Mouse (Mus musculus): ENCODE results near the gene Slc10a2.
"Not testable (repeated sequence)": the region's sequence is repeated elsewhere in the genome, so short reads cannot be mapped to it uniquely, and the experiment has no call there.

Slc10a2 gene

DNA sequence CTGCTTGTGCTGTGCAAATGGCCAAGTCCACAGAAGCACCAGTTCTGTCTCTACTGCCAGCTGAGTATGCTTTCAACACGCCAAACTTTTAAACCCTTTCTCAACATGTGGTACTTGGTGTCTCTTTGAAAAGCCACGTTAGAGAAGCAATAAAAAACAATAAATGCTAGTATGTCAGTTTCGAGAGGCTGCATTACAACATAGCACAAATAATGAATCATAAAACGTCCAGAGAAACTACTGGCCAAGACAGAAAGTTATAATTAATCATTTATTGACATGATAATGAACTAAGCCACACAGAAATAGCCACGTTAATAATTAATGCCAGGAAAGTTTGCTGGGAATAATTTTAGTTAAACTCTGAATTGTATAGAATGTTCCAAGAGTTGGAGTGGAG is at the start of gene Slc10a2:
Gene Slc10a2, minus strand, starts transcription at position 166 of the 400 bp plus-strand sequence.
- no peak for DNase-seq (ENCODE audit: low spot score in 2 of 2)

- DNase-seq (ENCODE audit: low spot score in 2 of 2), result no peak
These were observed 24.2 kb upstream of the Slc10a2 start for GRCm38 (mm10) chr8:5129322-5129829.

GRCm38 (mm10) chr8:5106855-5107254 is 1.7 kb upstream of the Slc10a2 start:
- DNase-seq (ENCODE audit: low spot score in 2 of 2), result no peak

DNA sequence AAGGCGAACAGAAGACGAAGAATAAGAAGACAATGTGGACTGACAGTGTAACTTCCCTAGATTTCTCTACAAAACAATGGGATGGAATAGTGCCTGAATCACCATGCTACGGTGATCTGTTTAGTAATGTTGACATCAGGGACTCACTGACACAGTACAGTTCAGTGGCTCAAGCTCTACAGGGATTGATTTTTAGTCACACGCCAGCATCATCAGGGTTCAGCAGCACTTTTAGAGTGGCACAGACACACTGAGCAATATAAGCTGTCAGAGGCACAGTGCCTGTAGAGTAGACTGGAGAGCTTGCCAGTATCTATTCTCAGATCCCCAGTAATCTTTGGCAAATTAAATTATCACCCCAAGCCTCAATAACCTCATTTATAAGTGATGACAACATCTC is 9.8 kb downstream of the Slc10a2 start:
- no peak for DNase-seq (ENCODE audit: low spot score in 2 of 2)

GRCm38 (mm10) chr8:5093991-5094390 is 11.2 kb downstream of the Slc10a2 start:
- not testable (repeated sequence) for DNase-seq (ENCODE audit: low spot score in 2 of 2)

DNA sequence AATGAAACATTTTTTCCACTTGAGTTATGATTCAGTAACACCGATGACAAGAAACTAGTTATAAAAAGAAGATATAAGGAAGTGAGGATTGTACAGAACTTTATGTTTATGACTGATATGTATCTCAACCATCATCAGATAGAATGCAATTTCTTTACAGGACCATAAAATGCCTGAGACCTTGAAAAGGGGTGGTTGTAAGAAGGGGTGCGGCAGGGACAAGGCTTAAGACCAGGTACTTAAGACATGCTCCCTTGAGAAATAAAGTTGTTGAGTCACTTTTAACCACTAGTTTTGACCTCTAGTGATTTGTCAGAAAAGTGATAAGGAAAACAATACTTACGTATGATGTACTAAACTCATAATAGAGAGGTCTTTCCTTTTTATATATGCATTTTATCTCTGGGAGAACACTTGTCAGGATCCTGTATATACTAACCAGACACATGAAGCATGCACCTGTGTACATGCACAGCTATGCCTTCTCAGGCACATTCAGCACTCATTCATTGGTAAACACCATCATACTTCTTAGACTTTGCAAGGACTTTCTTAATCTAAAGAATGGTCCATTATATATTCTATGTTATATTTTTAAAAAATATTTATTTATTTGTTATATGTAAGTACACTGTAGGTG is 31.4 kb downstream of the Slc10a2 start:
- no peak for DNase-seq (ENCODE audit: low spot score in 2 of 2)

GRCm38 (mm10) chr8:5058888-5059287 is 46.3 kb downstream of the Slc10a2 start:
- no peak for DNase-seq (ENCODE audit: low spot score in 2 of 2)

DNA sequence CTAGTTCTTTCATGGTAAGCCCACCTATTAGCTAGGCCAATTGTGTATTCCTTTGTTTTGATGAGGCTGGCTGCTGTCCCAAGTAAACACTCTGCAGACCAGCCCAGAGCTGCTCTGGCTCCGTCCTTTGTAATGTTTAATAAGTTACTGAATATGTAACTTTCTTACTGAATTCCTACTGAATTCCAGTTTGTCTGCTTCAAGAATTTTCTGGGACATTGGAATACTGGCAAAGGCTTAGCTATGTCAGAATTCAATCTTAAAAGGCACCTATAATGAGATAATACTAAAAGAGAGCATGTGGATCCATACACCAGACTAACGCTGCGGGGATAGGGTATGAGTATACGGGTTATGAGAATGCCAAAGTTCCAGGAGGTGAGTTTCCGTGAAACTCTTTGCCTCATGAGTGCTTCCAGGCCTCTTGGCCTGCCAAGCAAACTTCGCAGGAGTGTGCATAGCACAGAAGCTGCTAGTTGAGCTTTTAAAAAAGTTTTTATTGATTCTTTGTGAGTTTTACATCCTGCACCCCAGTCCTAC is 60.7 kb downstream of the Slc10a2 start:
- DNase-seq (ENCODE audit: low spot score in 2 of 2), result not testable (repeated sequence)

- no peak for DNase-seq (ENCODE audit: low spot score in 2 of 2)
These were observed 66.2 kb downstream of the Slc10a2 start for GRCm38 (mm10) chr8:5038811-5039561.

All from frontal cortex, postnatal 36 days (tissue).